Mouse (Mus musculus): ENCODE measurements around the gene Sept9. TPM values are rescaled to one million over a fixed set of nuclear protein-coding genes. Genes with fewer than 3 reads are reported as not detected.
"Not testable (repeated sequence)": the region's sequence is repeated elsewhere in the genome, so short reads cannot be mapped to it uniquely, and the experiment has no call there.

Gene Sept9
- polyA plus RNA-seq, 1 experiment from 2014 or later, result 40.8 TPM

- Histone ChIP-seq H3K4me3 (ENCODE audit: low read depth, low read length) (no peak overlapping the region), H3K4me1 (ENCODE audit: control insufficient read depth, low read depth, low read length) (peaks cover 52% of the 10 kb centered on the region), H3K27ac (ENCODE audit: low read length) (no peak overlapping the region), H3K36me3 (ENCODE audit: control insufficient read depth, insufficient read depth) (no peaks in the 10 kb centered on the region), H3K9ac (ENCODE audit: low read depth, low read length) (no peak overlapping the region), H3K9me3 (replicated peaks; ENCODE audit: control insufficient read depth, low read length) (no peaks in the 10 kb centered on the region), H3K4me2 (ENCODE audit: low read depth, low read length) (no peak overlapping the region), H3K27me3 (ENCODE audit: control insufficient read depth, insufficient read depth, low read depth, low read length) (no peaks in the 10 kb centered on the region)
- 62% methylated on average over 12 of the region's 12 CpGs for WGBS (ENCODE audit: insufficient replicate concordance)
- no peak for ATAC-seq (ENCODE audit: low read depth)
Observed at GRCm38 (mm10) chr11:117323976-117324574, 124.6 kb downstream of the Sept9 start.

GRCm38 (mm10) chr11:117324718-117325117 is 125.3 kb downstream of the Sept9 start:
- not testable (repeated sequence) for H3K27ac ChIP-seq (ENCODE audit: low read length); H3K9me3 ChIP-seq (replicated peaks; ENCODE audit: control insufficient read depth, low read length); H3K4me3 ChIP-seq (ENCODE audit: low read depth, low read length); H3K27me3 ChIP-seq (ENCODE audit: control insufficient read depth, insufficient read depth, low read depth, low read length); H3K4me2 ChIP-seq (ENCODE audit: low read depth, low read length); H3K9ac ChIP-seq (ENCODE audit: low read depth, low read length); H3K36me3 ChIP-seq (ENCODE audit: control insufficient read depth, insufficient read depth); ATAC-seq (ENCODE audit: low read depth)
- 71% methylated on average over 5 of the region's 5 CpGs for WGBS (ENCODE audit: insufficient replicate concordance)
- H3K4me1 ChIP-seq (ENCODE audit: control insufficient read depth, low read depth, low read length), result peaks cover 47% of the 10 kb centered on the region

- 43% methylated on average over 5 of the region's 5 CpGs for WGBS (ENCODE audit: insufficient replicate concordance)
- no peak overlapping the region for H3K4me3 ChIP-seq (ENCODE audit: low read depth, low read length)
- H3K27ac ChIP-seq (ENCODE audit: low read length), result peak overlapping the region; percentile 60
- no peak overlapping the region for H3K4me2 ChIP-seq (ENCODE audit: low read depth, low read length)
- peaks cover 45% of the 10 kb centered on the region for H3K4me1 ChIP-seq (ENCODE audit: control insufficient read depth, low read depth, low read length)
- H3K36me3 ChIP-seq (ENCODE audit: control insufficient read depth, insufficient read depth), result no peaks in the 10 kb centered on the region
- H3K9me3 ChIP-seq (replicated peaks; ENCODE audit: control insufficient read depth, low read length), result no peaks in the 10 kb centered on the region
- no peak for ATAC-seq (ENCODE audit: low read depth)
- H3K27me3 ChIP-seq (ENCODE audit: control insufficient read depth, insufficient read depth, low read depth, low read length), result no peaks in the 10 kb centered on the region
- H3K9ac ChIP-seq (ENCODE audit: low read depth, low read length), result no peak overlapping the region
Observed at GRCm38 (mm10) chr11:117325131-117325467, 125.6 kb downstream of the Sept9 start.

GRCm38 (mm10) chr11:117325468-117326139 is 126.1 kb downstream of the Sept9 start:
- Histone ChIP-seq H3K4me1 (ENCODE audit: control insufficient read depth, low read depth, low read length) (peaks cover 45% of the 10 kb centered on the region), H3K36me3 (ENCODE audit: control insufficient read depth, insufficient read depth) (no peaks in the 10 kb centered on the region), H3K4me3 (ENCODE audit: low read depth, low read length) (no peak overlapping the region), H3K9me3 (replicated peaks; ENCODE audit: control insufficient read depth, low read length) (no peaks in the 10 kb centered on the region), H3K27me3 (ENCODE audit: control insufficient read depth, insufficient read depth, low read depth, low read length) (no peaks in the 10 kb centered on the region), H3K4me2 (ENCODE audit: low read depth, low read length) (0 out of 2 replicates have a peak overlapping the region, but pooled peaks have one; percentile 4), H3K27ac (ENCODE audit: low read length) (peak overlapping the region; percentile 60), H3K9ac (ENCODE audit: low read depth, low read length) (no peak overlapping the region)
- WGBS (ENCODE audit: insufficient replicate concordance), result 11% methylated on average over 12 of the region's 12 CpGs
- ATAC-seq (ENCODE audit: low read depth), result peak; percentile 69

- H3K9me3 ChIP-seq (replicated peaks; ENCODE audit: control insufficient read depth, low read length), result no peaks in the 10 kb centered on the region
- H3K4me1 ChIP-seq (ENCODE audit: control insufficient read depth, low read depth, low read length), result peaks cover 45% of the 10 kb centered on the region
- no peaks in the 10 kb centered on the region for H3K27me3 ChIP-seq (ENCODE audit: control insufficient read depth, insufficient read depth, low read depth, low read length)
- H3K4me2 ChIP-seq (ENCODE audit: low read depth, low read length), result 0 out of 2 replicates have a peak overlapping the region, but pooled peaks have one; percentile 4
- no peak overlapping the region; the same call in 1 of the 2 replicates for H3K9ac ChIP-seq (ENCODE audit: low read depth, low read length)
- no peaks in the 10 kb centered on the region for H3K36me3 ChIP-seq (ENCODE audit: control insufficient read depth, insufficient read depth)
- 37% methylated on average over 4 of the region's 4 CpGs for WGBS (ENCODE audit: insufficient replicate concordance)
- H3K27ac ChIP-seq (ENCODE audit: low read length), result peak overlapping the region; percentile 30; the same call in 1 of the 2 replicates
- ATAC-seq (ENCODE audit: low read depth), result no peak; the same call in 1 of the 2 replicates
- peak overlapping the region; percentile 13 for H3K4me3 ChIP-seq (ENCODE audit: low read depth, low read length)
Observed at GRCm38 (mm10) chr11:117326140-117326725, 126.8 kb downstream of the Sept9 start.

GRCm38 (mm10) chr11:117326867-117327600 is 127.6 kb downstream of the Sept9 start:
- Histone ChIP-seq H3K36me3 (ENCODE audit: control insufficient read depth, insufficient read depth) (no peaks in the 10 kb centered on the region), H3K27ac (ENCODE audit: low read length) (peak overlapping the region; percentile 30; the same call in 1 of the 2 replicates), H3K9me3 (replicated peaks; ENCODE audit: control insufficient read depth, low read length) (no peaks in the 10 kb centered on the region), H3K4me1 (ENCODE audit: control insufficient read depth, low read depth, low read length) (peaks cover 52% of the 10 kb centered on the region), H3K27me3 (ENCODE audit: control insufficient read depth, insufficient read depth, low read depth, low read length) (no peaks in the 10 kb centered on the region), H3K4me2 (ENCODE audit: low read depth, low read length) (peak overlapping the region; percentile 24; the same call in 1 of the 2 replicates), H3K4me3 (ENCODE audit: low read depth, low read length) (peak overlapping the region; percentile 13; the same call in 1 of the 2 replicates), H3K9ac (ENCODE audit: low read depth, low read length) (no peak overlapping the region)
- 50% methylated on average over 16 of the region's 16 CpGs for WGBS (ENCODE audit: insufficient replicate concordance)
- no peak for ATAC-seq (ENCODE audit: low read depth)

- no peaks in the 10 kb centered on the region for H3K36me3 ChIP-seq (ENCODE audit: control insufficient read depth, insufficient read depth)
- peaks cover 57% of the 10 kb centered on the region for H3K4me1 ChIP-seq (ENCODE audit: control insufficient read depth, low read depth, low read length)
- no peak overlapping the region for H3K4me3 ChIP-seq (ENCODE audit: low read depth, low read length)
- no peak overlapping the region for H3K27ac ChIP-seq (ENCODE audit: low read length)
- H3K27me3 ChIP-seq (ENCODE audit: control insufficient read depth, insufficient read depth, low read depth, low read length), result no peaks in the 10 kb centered on the region
- 33% methylated on average over 5 of the region's 5 CpGs for WGBS (ENCODE audit: insufficient replicate concordance)
- H3K9ac ChIP-seq (ENCODE audit: low read depth, low read length), result no peak overlapping the region
- no peak overlapping the region for H3K4me2 ChIP-seq (ENCODE audit: low read depth, low read length)
- ATAC-seq (ENCODE audit: low read depth), result no peak
- H3K9me3 ChIP-seq (replicated peaks; ENCODE audit: control insufficient read depth, low read length), result no peaks in the 10 kb centered on the region
Observed at GRCm38 (mm10) chr11:117327633-117328032, 128.2 kb downstream of the Sept9 start.

- no peaks in the 10 kb centered on the region for H3K9me3 ChIP-seq (replicated peaks; ENCODE audit: control insufficient read depth, low read length)
- H3K4me2 ChIP-seq (ENCODE audit: low read depth, low read length), result no peak overlapping the region
- H3K4me3 ChIP-seq (ENCODE audit: low read depth, low read length), result no peak overlapping the region
- no peaks in the 10 kb centered on the region for H3K36me3 ChIP-seq (ENCODE audit: control insufficient read depth, insufficient read depth)
- no peak overlapping the region for H3K9ac ChIP-seq (ENCODE audit: low read depth, low read length)
- H3K27me3 ChIP-seq (ENCODE audit: control insufficient read depth, insufficient read depth, low read depth, low read length), result no peaks in the 10 kb centered on the region
- 30% methylated on average over 12 of the region's 12 CpGs for WGBS (ENCODE audit: insufficient replicate concordance)
- peaks cover 72% of the 10 kb centered on the region for H3K4me1 ChIP-seq (ENCODE audit: control insufficient read depth, low read depth, low read length)
- no peak for ATAC-seq (ENCODE audit: low read depth)
- H3K27ac ChIP-seq (ENCODE audit: low read length), result peak overlapping the region; percentile 21
Observed at GRCm38 (mm10) chr11:117330076-117330950, 130.9 kb downstream of the Sept9 start.

Data from liver, embryonic 16.5 days (tissue).